Mouse (Mus musculus) MEL (cell line): ENCODE results near the gene Bmf. TPM values are rescaled to one million over a fixed set of nuclear protein-coding genes. Genes with fewer than 3 reads are reported as not detected.

Experiments
- DNase-seq: peaks from one replicate; pipeline ENCODE4 v3.0.0; 2011; ENCODE audit warnings: low read depth, low spot score
- H3K27ac ChIP-seq: 2 replicates; pipeline ENCODE4 v1.5.1; 2012; ENCODE audit warnings: low read depth, mild to moderate bottlenecking, control low read depth, low read length, moderate library complexity; ENCODE audit not compliant: control insufficient read depth
- H3K27me3 ChIP-seq, 2 experiments: fragments of 150-350 bp in 1 of 2; sonication (generic) in 1 of 2; 2 replicates each; pipeline ENCODE4 v1.6.1; 2012; ENCODE audit warnings: low read length in 2 of 2, mild to moderate bottlenecking in 2 of 2, improper control_type of control experiment in 1 of 2, moderate library complexity in 1 of 2; ENCODE audit not compliant: insufficient read depth in 2 of 2, control insufficient read depth in 1 of 2
- H3K36me3 ChIP-seq, 2 experiments: 2 replicates each; pipeline ENCODE4 v1.6.1; 2012 to 2014; ENCODE audit warnings: low read length in 2 of 2, improper control_type of control experiment in 1 of 2, inconsistent platforms in 1 of 2, mild to moderate bottlenecking in 1 of 2; ENCODE audit not compliant: insufficient read depth in 2 of 2, control insufficient read depth in 1 of 2
- H3K4me1 ChIP-seq, 2 experiments: fragments of 150-350 bp in 1 of 2; sonication (generic) in 1 of 2; 2 replicates each; pipeline ENCODE4 v1.6.1; 2012; ENCODE audit warnings: low read length in 2 of 2, improper control_type of control experiment in 1 of 2, mild to moderate bottlenecking in 1 of 2; ENCODE audit not compliant: insufficient read depth in 2 of 2, control insufficient read depth in 1 of 2
- H3K4me3 ChIP-seq, 2 experiments: fragments of 150-350 bp in 1 of 2; sonication (generic) in 1 of 2; 2 replicates each; pipeline ENCODE4 v1.5.1; 2012; ENCODE audit warnings: low read depth in 2 of 2, low read length in 2 of 2, mild to moderate bottlenecking in 2 of 2, moderate library complexity in 2 of 2, control low read depth in 1 of 2, improper control_type of control experiment in 1 of 2; ENCODE audit not compliant: control insufficient read depth in 1 of 2, insufficient read depth in 1 of 2
- H3K79me2 ChIP-seq: 2 replicates; pipeline ENCODE4 v1.6.1; 2012; ENCODE audit warnings: mild to moderate bottlenecking, low read length, moderate library complexity; ENCODE audit not compliant: control insufficient read depth, poor library complexity, insufficient read depth
- H3K9ac ChIP-seq: 2 replicates; pipeline ENCODE4 v1.6.1; 2012; ENCODE audit warnings: low read depth, mild to moderate bottlenecking, control low read depth, low read length, moderate library complexity; ENCODE audit not compliant: control insufficient read depth, poor library complexity, severe bottlenecking
- H3K9me3 ChIP-seq: fragments of 150-350 bp; sonication (generic); replicated peaks from 2 replicates; pipeline ENCODE4 v1.6.1; 2012; ENCODE audit warnings: mild to moderate bottlenecking, low read length, improper control_type of control experiment, moderate library complexity; ENCODE audit not compliant: insufficient read depth
- BHLHE40 ChIP-seq: IDR thresholded peaks from 2 replicates; pipeline ENCODE4 v1.6.1; 2012; ENCODE audit warnings: low read depth, mild to moderate bottlenecking, inconsistent platforms, low read length, improper control_type of control experiment, borderline replicate concordance
- CTCF ChIP-seq, 3 experiments: IDR thresholded peaks in 2 of 3; conservative IDR thresholded peaks in 1 of 3; 2 replicates each; pipeline ENCODE4 v1.5.1; 2011 to 2012; ENCODE audit warnings: low read length in 3 of 3, low read depth in 2 of 3, mild to moderate bottlenecking in 2 of 3, improper control_type of control experiment in 1 of 3, inconsistent platforms in 1 of 3, mixed read lengths in 1 of 3, moderate library complexity in 1 of 3; ENCODE audit not compliant: control insufficient read depth in 1 of 3, insufficient read depth in 1 of 3, poor library complexity in 1 of 3, severe bottlenecking in 1 of 3
- E2F4 ChIP-seq: IDR thresholded peaks from 2 replicates; pipeline ENCODE4 v1.6.1; 2011; ENCODE audit warnings: low read depth, low read length, improper control_type of control experiment, borderline replicate concordance
- ELF1 ChIP-seq: IDR thresholded peaks from 2 replicates; pipeline ENCODE4 v1.6.1; 2014; ENCODE audit warnings: low read depth, mild to moderate bottlenecking, inconsistent platforms, low read length, improper control_type of control experiment, moderate library complexity
- JUND ChIP-seq: IDR thresholded peaks from 2 replicates; pipeline ENCODE4 v1.6.1; 2011; ENCODE audit warnings: low read depth, mild to moderate bottlenecking, improper control_type of control experiment, low read length
- KAT2A ChIP-seq: conservative IDR thresholded peaks from 2 replicates; pipeline ENCODE4 v1.6.1; 2012; ENCODE audit warnings: low read depth, low read length, improper control_type of control experiment, inconsistent platforms
- MAX ChIP-seq: IDR thresholded peaks from 2 replicates; pipeline ENCODE4 v1.6.1; 2011; ENCODE audit warnings: low read length, improper control_type of control experiment
- MAZ ChIP-seq: IDR thresholded peaks from 2 replicates; pipeline ENCODE4 v1.6.1; 2012; ENCODE audit warnings: low read depth, mild to moderate bottlenecking, inconsistent platforms, low read length, improper control_type of control experiment
- MYB ChIP-seq: IDR thresholded peaks from 2 replicates; pipeline ENCODE4 v1.6.1; 2011; ENCODE audit warnings: mild to moderate bottlenecking, low read depth, low read length, improper control_type of control experiment
- NELFE ChIP-seq: IDR thresholded peaks from 2 replicates; pipeline ENCODE4 v1.6.1; 2011; ENCODE audit warnings: low read depth, low read length, improper control_type of control experiment
- NRF1 ChIP-seq: IDR thresholded peaks from 2 replicates; pipeline ENCODE4 v1.6.1; 2014; ENCODE audit warnings: low read depth, mild to moderate bottlenecking, inconsistent platforms, low read length, improper control_type of control experiment, moderate library complexity; ENCODE audit not compliant: poor library complexity, insufficient read depth, severe bottlenecking
- POLR2AphosphoS2 ChIP-seq: IDR thresholded peaks from 2 replicates; pipeline ENCODE4 v1.6.1; 2011; ENCODE audit warnings: low read length, improper control_type of control experiment
- POLR2AphosphoS5 ChIP-seq: IDR thresholded peaks from 2 replicates; pipeline ENCODE4 v1.6.1; 2012; ENCODE audit warnings: low read depth, borderline replicate concordance, mild to moderate bottlenecking, inconsistent platforms, low read length, moderate library complexity, mixed read lengths
- RAD21 ChIP-seq: IDR thresholded peaks from 2 replicates; pipeline ENCODE4 v1.6.1; 2011; ENCODE audit warnings: mild to moderate bottlenecking, low read depth, low read length, improper control_type of control experiment
- RCOR1 ChIP-seq: IDR thresholded peaks from 2 replicates; pipeline ENCODE4 v1.6.1; 2012; ENCODE audit warnings: low read depth, mild to moderate bottlenecking, inconsistent platforms, low read length, improper control_type of control experiment
- SIN3A ChIP-seq: IDR thresholded peaks from 2 replicates; pipeline ENCODE4 v1.6.1; 2012; ENCODE audit warnings: low read length, improper control_type of control experiment, inconsistent platforms
- SMC3 ChIP-seq: IDR thresholded peaks from 2 replicates; pipeline ENCODE4 v1.6.1; 2011; ENCODE audit warnings: low read depth, low read length, improper control_type of control experiment
- TCF12 ChIP-seq: IDR thresholded peaks from 2 replicates; pipeline ENCODE4 v1.6.1; 2014; ENCODE audit warnings: low read depth, mild to moderate bottlenecking, inconsistent platforms, low read length, improper control_type of control experiment, moderate library complexity
- ZC3H11A ChIP-seq: IDR thresholded peaks from 2 replicates; pipeline ENCODE4 v1.6.1; 2012; ENCODE audit warnings: low read depth, mild to moderate bottlenecking, inconsistent platforms, low read length, improper control_type of control experiment
- ZKSCAN1 ChIP-seq: IDR thresholded peaks from 2 replicates; pipeline ENCODE4 v1.6.1; 2012; ENCODE audit warnings: low read depth, mild to moderate bottlenecking, inconsistent platforms, low read length, improper control_type of control experiment, moderate library complexity
- ZNF384 ChIP-seq: IDR thresholded peaks from 2 replicates; pipeline ENCODE4 v1.6.1; 2012; ENCODE audit warnings: low read depth, mild to moderate bottlenecking, inconsistent platforms, low read length, improper control_type of control experiment
- polyA plus RNA-seq, 2 experiments: library from polyadenylated mRNA; stranded (reverse) in 1 of 2; unstranded in 1 of 2; fragments of >175 nt in 1 of 2; fragments of >200 nt in 1 of 2; gene quantifications; 2 replicates each; pipeline versions ENCODE4 v1.2.1 to v1.2.4; 2012; ENCODE audit warnings: low replicate concordance in 2 of 2, low read depth in 1 of 2; ENCODE audit not compliant: insufficient read length in 2 of 2, insufficient read depth in 1 of 2, missing spikeins in 1 of 2
- total RNA-seq: library from RNA; depleted of rRNA; stranded (reverse); fragments of 300-350 nt; gene quantifications from 2 replicates; pipeline ENCODE4 v1.2.3, GENCODE M21; 2012

Gene Bmf
- total and polyA plus RNA-seq, 3 experiments = 0.39 to 0.50 TPM; not detected in 1

DNA sequence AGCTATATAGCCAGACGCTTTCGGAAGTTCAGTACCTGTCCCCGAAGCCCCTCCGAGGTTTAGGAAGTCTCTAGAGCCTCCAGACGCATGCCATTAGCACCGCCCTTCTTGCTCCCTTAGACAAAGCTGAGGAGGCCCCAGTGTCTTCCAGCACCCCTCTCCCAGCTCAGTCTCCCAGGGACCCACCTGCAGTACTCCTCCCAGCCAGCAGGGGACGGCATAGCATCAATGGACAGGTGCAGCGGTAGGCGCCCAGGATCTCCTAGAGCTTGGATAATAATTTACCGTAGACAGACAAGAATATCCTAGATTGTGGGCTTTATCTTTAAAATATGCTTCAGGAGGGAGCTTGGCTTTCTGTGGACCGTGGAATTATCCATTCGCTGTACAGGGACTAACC lies 62.6 kb downstream of the Bmf start:
- H3K4me1 ChIP-seq = peaks cover 0 to 13% of the 10 kb centered on the region in 2 experiments; a peak in 2 of 4 replicates
- H3K36me3 ChIP-seq = peaks cover 0 to 7% of the 10 kb centered on the region in 2 experiments; a peak in 1 of 4 replicates
- H3K79me2 ChIP-seq = no peaks in the 10 kb centered on the region
- H3K9ac ChIP-seq = peak overlapping the region; percentile 36; the same call in 1 of the 2 replicates
- H3K27me3 ChIP-seq = no peaks in the 10 kb centered on the region
- peak; percentile 92 for TF ChIP-seq SMC3
- peak; percentile 79 for TF ChIP-seq ZC3H11A
- TF ChIP-seq CTCF (IDR thresholded peaks at IDR 0.05 in 2 of 3, conservative IDR thresholded peaks at IDR 0.05 in 1 of 3; ENCODE audit: control insufficient read depth in 1 of 3, insufficient read depth in 1 of 3, low read depth in 2 of 3, low read length in 3 of 3, poor library complexity in 1 of 3, severe bottlenecking in 1 of 3) = peak; percentile 95 to 99 (median 99)
- peak; percentile 45; the same call in 1 of the 2 replicates for TF ChIP-seq SIN3A
- peak; percentile 89 for TF ChIP-seq RAD21
- TF ChIP-seq NELFE = no peak
- no peak for TF ChIP-seq POLR2AphosphoS2
- TF ChIP-seq, all 39 proteins: peak for 5
- Histone ChIP-seq H3K27ac (no peak overlapping the region), H3K4me3 (peak overlapping the region in 1 of 2 experiments; percentile 39; a peak in 2 of 4 replicates), H3K9me3 (no peaks in the 10 kb centered on the region)
- peak; percentile 81 for DNase-seq

DNA sequence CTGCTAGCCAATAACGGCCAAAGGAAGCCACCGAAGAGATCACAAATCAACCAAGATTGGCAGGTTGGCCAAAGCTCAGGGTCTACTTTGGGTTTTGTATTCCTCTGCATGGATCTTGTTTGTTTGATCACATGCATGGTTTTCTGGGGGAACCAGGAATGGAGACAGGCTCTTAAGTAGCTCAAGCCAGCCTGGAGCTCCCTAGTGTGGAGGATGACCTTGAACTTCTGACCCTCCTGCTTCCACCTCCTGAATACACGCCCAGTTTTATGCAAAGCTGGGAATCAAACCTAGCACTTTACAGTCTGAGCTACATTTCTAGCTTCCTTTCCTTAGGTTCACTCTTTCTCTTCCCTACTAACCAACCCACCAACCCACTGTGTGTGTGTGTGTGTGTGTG lies 64.1 kb downstream of the Bmf start:
- Histone ChIP-seq H3K27ac (no peak overlapping the region), H3K4me3 (no peak overlapping the region), H3K4me1 (peaks cover 0 to 15% of the 10 kb centered on the region in 2 experiments; a peak in 2 of 4 replicates), H3K36me3 (peaks cover 0 to 6% of the 10 kb centered on the region in 2 experiments; a peak in 1 of 4 replicates), H3K9me3 (no peaks in the 10 kb centered on the region), H3K27me3 (no peaks in the 10 kb centered on the region), H3K9ac (no peak overlapping the region), H3K79me2 (no peaks in the 10 kb centered on the region)
- DNase-seq = no peak
- no peak for TF ChIP-seq MAX
- TF ChIP-seq ELF1 = no peak
- no peak for TF ChIP-seq ZNF384
- TF ChIP-seq JUND = no peak
- TF ChIP-seq POLR2AphosphoS5 = no peak
- no peak for TF ChIP-seq NELFE
- TF ChIP-seq MAZ = no peak
- TF ChIP-seq NRF1 = no peak
- TF ChIP-seq TCF12 = no peak
- TF ChIP-seq SIN3A = no peak
- no peak for TF ChIP-seq BHLHE40
- no peak for TF ChIP-seq KAT2A
- no peak for TF ChIP-seq RCOR1
- TF ChIP-seq E2F4 = no peak
- no peak for TF ChIP-seq ZKSCAN1
- TF ChIP-seq MYB = no peak
